Mouse (Mus musculus) layer of hippocampus, adult 6 months (tissue): Measurements from ENCODE around the gene Loxl1. TPM values are rescaled to one million over a fixed set of nuclear protein-coding genes. Genes with fewer than 3 reads are reported as not detected.

Experiments used
- long read RNA-seq, 2 experiments: library from polyadenylated mRNA; unstranded; transcript quantifications; one replicate each; pipeline ENCODE4 v2.0.0; 2019 to 2020
- polyA plus RNA-seq: library from polyadenylated mRNA; unstranded; fragments of <200 nt; fragmentation: Nextera tagmentation; gene quantifications from 2 replicates; pipeline ENCODE4 v1.2.3, GENCODE M21; 2021

Loxl1 gene
- polyA plus RNA-seq, result 0.90 and 1.6 TPM in 2 replicates
- long read RNA-seq, experiment 1, partial matches to known transcripts, result 0 of 2 reads
- long read RNA-seq, experiment 1, other reads (novel, unspliced or antisense), result 0 of 2 reads
- long read RNA-seq, experiment 2, partial matches to known transcripts, result 1 of 4 reads
- long read RNA-seq, experiment 2, other reads (novel, unspliced or antisense), result 0 of 4 reads

DNA sequence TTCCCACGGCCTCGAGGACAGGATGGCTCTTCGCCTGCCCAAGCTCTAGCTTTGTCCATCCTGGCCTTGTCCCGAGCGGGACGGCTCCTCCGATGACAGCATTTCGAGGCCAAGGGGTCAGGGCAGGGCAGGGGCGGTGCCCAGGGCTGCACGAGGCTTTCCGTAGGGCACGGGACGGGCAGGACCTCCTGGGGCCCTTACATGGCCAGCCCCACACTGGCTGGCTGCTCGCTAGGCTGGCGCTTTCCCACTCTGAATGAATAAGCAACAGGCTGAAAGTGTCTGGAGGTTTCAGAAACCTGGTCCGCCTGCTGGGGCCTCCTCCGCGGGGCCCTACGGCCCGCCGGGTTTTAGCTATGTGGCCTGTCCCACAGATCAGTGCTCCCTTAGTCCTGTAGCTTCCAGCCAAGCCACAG lies at the start of gene Loxl1:
Loxl1 (minus strand) TSS at position 243 of the 416 bp plus-strand sequence.

DNA sequence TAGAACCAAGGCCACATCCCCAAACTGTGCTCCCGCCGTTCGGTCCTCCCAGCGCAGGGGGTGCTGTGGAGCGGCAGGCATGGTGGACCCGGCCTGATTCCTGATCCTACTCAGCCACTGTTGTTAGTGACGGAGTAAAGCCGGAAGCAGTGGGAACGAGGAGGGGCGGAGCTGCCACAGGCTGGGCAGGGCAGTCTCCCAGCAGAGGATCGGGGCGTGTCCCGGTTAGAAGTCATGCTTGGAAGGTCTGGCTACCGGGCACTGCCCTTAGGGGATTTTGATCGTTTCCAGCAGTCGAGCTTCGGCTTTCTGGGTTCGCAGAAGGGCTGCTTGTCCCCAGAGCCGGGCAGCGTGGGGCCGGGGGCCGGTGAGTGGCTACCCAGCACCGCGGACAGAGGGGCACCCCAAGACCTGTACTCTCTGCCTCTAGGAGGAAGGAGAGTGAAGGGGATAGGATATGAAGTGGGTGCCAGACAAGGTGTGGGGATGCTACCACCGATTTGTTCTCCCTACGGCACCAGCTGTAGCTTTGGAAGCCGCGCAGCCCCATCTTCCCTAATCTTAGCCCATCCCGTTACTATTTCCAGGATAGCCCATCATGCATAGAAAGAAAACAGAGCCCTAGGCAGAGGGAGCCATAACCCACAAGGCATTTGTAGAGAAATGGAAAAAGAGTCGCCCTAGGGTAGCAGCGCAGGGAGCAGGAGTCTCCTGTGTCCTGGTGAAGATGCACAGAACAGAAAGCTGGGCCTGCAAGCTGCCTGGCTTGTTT lies 59.8 kb downstream of the Loxl1 start, which contains the start of gene Stoml1:
Stoml1 (plus strand) TSS at position 132 of the 772 bp plus-strand sequence.

DNA sequence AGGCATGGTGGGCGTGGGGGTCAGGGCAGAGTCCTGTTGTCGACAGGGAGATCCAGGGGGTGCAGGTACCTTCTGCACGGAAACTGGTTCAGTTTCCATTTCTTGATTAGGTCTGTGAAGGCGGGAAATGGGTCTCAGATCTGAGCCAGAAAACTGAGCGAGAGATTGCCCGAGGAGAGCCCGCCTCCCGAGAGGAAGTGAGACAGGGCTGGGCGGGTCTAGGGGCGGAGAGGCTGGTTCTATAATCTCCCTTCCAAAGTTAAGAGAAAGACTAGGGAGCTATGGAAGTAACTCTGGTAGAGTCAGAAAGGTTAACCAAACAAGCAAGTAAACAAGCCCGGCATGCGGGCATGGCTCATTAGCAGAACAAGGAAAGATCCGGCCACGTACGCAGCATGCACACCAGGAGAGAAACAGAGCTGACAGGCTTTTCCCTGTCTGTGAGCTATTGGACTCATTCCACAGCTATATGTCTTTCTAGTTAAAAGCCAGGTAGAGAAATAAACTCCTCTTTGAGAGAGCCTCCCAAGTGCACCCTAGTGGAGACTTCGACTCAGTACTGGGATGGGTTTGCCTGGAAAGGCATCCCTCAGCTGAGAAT lies 63.3 kb downstream of the Loxl1 start, which contains the start of gene Pml:
Pml (minus strand) TSS at position 195 of the 601 bp plus-strand sequence.

Other genes starting within 250 kb of the Loxl1 start
- 8.3 and 16.1 TPM in 2 replicates for gene Stra6, start 249.4 kb downstream of the Loxl1 start, polyA plus RNA-seq
- 1.2 and 2.4 TPM in 2 replicates for gene Ccdc33, start 194.4 kb downstream of the Loxl1 start, polyA plus RNA-seq
- gene Islr, start 108.9 kb downstream of the Loxl1 start, polyA plus RNA-seq, result 10.2 and 15.0 TPM in 2 replicates
- gene Islr2, start 108.9 kb downstream of the Loxl1 start, polyA plus RNA-seq, result 10.4 and 11.9 TPM in 2 replicates
- gene Pml, start 63.4 kb downstream of the Loxl1 start, polyA plus RNA-seq, result 5.5 and 6.0 TPM in 2 replicates
- gene Stoml1, start 60.0 kb downstream of the Loxl1 start, polyA plus RNA-seq, result 69.6 and 74.3 TPM in 2 replicates
- not detected in 2 replicates for gene Tbc1d21, start 57.3 kb upstream of the Loxl1 start, polyA plus RNA-seq
- 2.9 and 3.1 TPM in 2 replicates for gene Insyn1, start 175.4 kb upstream of the Loxl1 start, polyA plus RNA-seq
- 5.5 and 5.9 TPM in 2 replicates for gene Cd276, start 242.3 kb upstream of the Loxl1 start, polyA plus RNA-seq